Mouse (Mus musculus): ENCODE measurements around the gene Atg5.

DNA sequence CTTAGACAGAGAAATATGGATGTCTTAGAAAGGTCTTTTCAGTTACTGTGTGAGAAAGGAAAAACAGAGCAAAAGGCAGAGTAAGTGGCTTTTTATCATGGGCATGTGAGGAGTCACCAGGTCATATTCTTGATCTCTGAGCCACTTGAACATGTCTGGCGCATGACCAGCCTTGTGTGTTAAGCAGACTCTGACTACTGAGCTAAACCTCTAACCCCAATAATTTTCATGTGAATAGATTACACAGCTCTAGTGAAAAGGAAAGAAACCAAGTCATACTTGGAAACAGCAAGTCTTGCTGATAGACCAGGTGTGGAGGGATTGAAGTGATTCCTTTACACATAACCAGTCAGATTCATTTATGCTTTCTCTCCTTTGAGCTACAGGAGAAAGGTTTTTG, 107.3 kb downstream of the Atg5 start:
- TF ChIP-seq CTCF (conservative IDR thresholded peaks at IDR 0.05; ENCODE audit: low read length) = no peak
- TF ChIP-seq NANOG (IDR thresholded peaks at IDR 0.05; ENCODE audit: borderline replicate concordance, low read length) = no peak
